Mouse (Mus musculus) intestine, postnatal 0 days (tissue): Measurements from ENCODE around the gene Rac3. TPM values are rescaled to one million over a fixed set of nuclear protein-coding genes. Genes with fewer than 3 reads are reported as not detected.

ENCODE experiments used
- ATAC-seq: fragments of 200-750 bp; cut with Nextera tagmentation; 2 replicates; pipeline ENCODE4 v1.8.0; 2017; ENCODE audit warnings: mild to moderate bottlenecking, moderate TSS enrichment, moderate library complexity
- H3K27ac ChIP-seq: fragments of 300-500 bp; sonication (generic); 2 replicates; pipeline ENCODE4 v1.5.1; 2014; ENCODE audit warnings: mild to moderate bottlenecking, low read depth, low read length, moderate library complexity
- H3K27me3 ChIP-seq: fragments of 300-500 bp; sonication (generic); replicated peaks from 2 replicates; pipeline ENCODE4 v1.6.1; 2014; ENCODE audit warnings: low read length, mixed read lengths; ENCODE audit not compliant: control insufficient read depth, insufficient read depth
- H3K36me3 ChIP-seq: fragments of 300-500 bp; sonication (generic); 2 replicates; pipeline ENCODE4 v1.6.1; 2014; ENCODE audit warnings: mild to moderate bottlenecking, moderate library complexity; ENCODE audit not compliant: control insufficient read depth, insufficient read depth
- H3K4me1 ChIP-seq: fragments of 300-500 bp; sonication (generic); replicated peaks from 2 replicates; pipeline ENCODE4 v1.6.1; 2014; ENCODE audit warnings: antibody characterized with exemption, low read length, mixed read lengths; ENCODE audit not compliant: control insufficient read depth, insufficient read depth
- H3K4me2 ChIP-seq: fragments of 300-500 bp; sonication (generic); replicated peaks from 2 replicates; pipeline ENCODE4 v1.6.1; 2014; ENCODE audit warnings: low read depth, mild to moderate bottlenecking, moderate library complexity
- H3K4me3 ChIP-seq: fragments of 300-500 bp; sonication (generic); 2 replicates; pipeline ENCODE4 v1.5.1; 2014; ENCODE audit warnings: low read depth, low read length
- H3K9ac ChIP-seq: fragments of 300-500 bp; sonication (generic); 2 replicates; pipeline ENCODE4 v1.6.1; 2014; ENCODE audit warnings: mild to moderate bottlenecking, low read depth, low read length
- H3K9me3 ChIP-seq: fragments of 300-500 bp; sonication (generic); 2 replicates; pipeline ENCODE4 v1.6.1; 2016; ENCODE audit warnings: mixed run types; ENCODE audit not compliant: control insufficient read depth
- CTCF ChIP-seq: sonication (generic); IDR thresholded peaks from 2 replicates; pipeline ENCODE4 v1.5.1; 2016; ENCODE audit warnings: low read depth, mild to moderate bottlenecking, control low read depth, antibody characterized with exemption, moderate library complexity
- WGBS: fragments of 180-500 bp; shearing (Covaris S2); extraction: QIAGEN DNeasy Blood & Tissue Kit; methylation state at CpG from one replicate; pipeline ENCODE4 v1.1.7; 2014; 5-methylcytosine and 5-hydroxymethylcytosine counted together
- polyA plus RNA-seq: library from polyadenylated mRNA; unstranded; fragments of >200 nt; fragmentation: Nextera tagmentation; extraction: Ambion mirVana; gene quantifications from 2 replicates; pipeline ENCODE4 v1.2.1, GENCODE M21; 2015

Gene Rac3
- polyA plus RNA-seq, 1 experiment from 2014 or later = 9.0 TPM

DNA sequence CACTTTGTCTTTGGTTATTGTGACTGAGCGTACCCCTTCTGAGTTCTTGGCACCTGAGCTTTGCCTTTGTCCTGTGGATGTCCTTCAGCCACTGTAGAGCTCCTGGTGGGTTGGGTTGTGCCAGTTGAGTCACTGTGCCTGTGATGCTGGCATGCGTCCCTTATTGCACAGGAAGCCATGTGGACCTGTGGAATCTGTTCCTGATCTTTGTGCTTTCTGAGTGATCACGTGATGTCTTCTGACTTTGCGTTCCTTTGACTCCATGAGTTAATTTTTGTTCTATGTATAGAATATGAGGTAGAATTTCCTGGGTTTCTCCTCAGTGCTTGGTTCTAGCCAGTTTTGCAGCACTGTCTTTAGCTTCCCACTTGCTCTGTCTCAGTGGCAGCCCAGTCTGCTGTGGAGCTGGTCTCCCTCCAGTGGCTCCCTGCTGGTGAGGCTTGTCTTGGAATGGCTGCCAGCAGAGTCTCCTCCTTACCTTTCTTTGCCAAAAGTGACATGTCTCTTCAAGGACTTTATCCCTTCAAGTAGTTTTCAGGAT is 28.7 kb upstream of the Rac3 start:
- Histone ChIP-seq H3K27me3 (no peaks in the 10 kb centered on the region), H3K27ac (peak overlapping the region; percentile 46), H3K9me3 (no peaks in the 10 kb centered on the region), H3K9ac (no peak overlapping the region), H3K4me1 (no peaks in the 10 kb centered on the region), H3K4me3 (no peak overlapping the region), H3K4me2 (no peak overlapping the region), H3K36me3 (peaks cover 57% of the 10 kb centered on the region)
- TF ChIP-seq CTCF = no peak
- peak; percentile 62; the same call in 1 of the 2 replicates for ATAC-seq
- WGBS = 69% methylated on average over 4 of the region's 4 CpGs

DNA sequence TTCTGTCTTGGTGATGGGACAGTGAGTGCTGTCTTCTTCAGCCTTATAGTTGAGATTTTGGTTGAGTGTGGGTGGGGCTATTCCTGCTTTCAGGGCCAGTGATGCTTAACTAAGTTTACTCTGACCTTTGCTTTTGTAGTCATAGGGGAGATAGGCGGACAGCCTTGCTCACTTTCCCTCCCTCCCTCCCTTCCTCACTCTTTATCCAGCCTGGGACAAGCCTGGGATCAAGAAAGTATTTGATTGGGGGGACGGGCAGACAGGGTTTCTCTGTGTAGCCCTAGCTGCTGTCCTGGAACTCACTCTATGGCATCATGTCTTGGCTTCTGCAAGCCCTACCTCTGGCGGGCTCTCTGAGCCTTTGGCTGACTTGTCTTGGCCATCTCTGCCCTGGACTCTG is 27.8 kb upstream of the Rac3 start:
- no peaks in the 10 kb centered on the region for H3K4me1 ChIP-seq
- WGBS = 88% methylated on average over 3 of the region's 3 CpGs
- peaks cover 53% of the 10 kb centered on the region for H3K36me3 ChIP-seq
- TF ChIP-seq CTCF = no peak
- ATAC-seq = no peak
- H3K4me3 ChIP-seq = no peak overlapping the region
- H3K9me3 ChIP-seq = no peaks in the 10 kb centered on the region
- no peaks in the 10 kb centered on the region for H3K27me3 ChIP-seq
- no peak overlapping the region for H3K4me2 ChIP-seq
- H3K27ac ChIP-seq = no peak overlapping the region
- no peak overlapping the region for H3K9ac ChIP-seq

GRCm38 (mm10) chr11:120695184-120695583 is 26.1 kb upstream of the Rac3 start:
- H3K4me1 ChIP-seq = no peaks in the 10 kb centered on the region
- WGBS = 42% methylated on average over 4 of the region's 4 CpGs
- no peak overlapping the region for H3K4me3 ChIP-seq
- H3K9ac ChIP-seq = no peak overlapping the region
- H3K27ac ChIP-seq = no peak overlapping the region
- H3K4me2 ChIP-seq = no peak overlapping the region
- peaks cover 51% of the 10 kb centered on the region for H3K36me3 ChIP-seq
- H3K9me3 ChIP-seq = no peaks in the 10 kb centered on the region
- no peaks in the 10 kb centered on the region for H3K27me3 ChIP-seq
- ATAC-seq = no peak
- no peak for TF ChIP-seq CTCF

GRCm38 (mm10) chr11:120695641-120696040 is 25.6 kb upstream of the Rac3 start:
- no peaks in the 10 kb centered on the region for H3K27me3 ChIP-seq
- no peaks in the 10 kb centered on the region for H3K9me3 ChIP-seq
- peaks cover 51% of the 10 kb centered on the region for H3K36me3 ChIP-seq
- H3K4me1 ChIP-seq = no peaks in the 10 kb centered on the region
- no peak overlapping the region for H3K4me2 ChIP-seq
- 64% methylated on average over 12 of the region's 12 CpGs for WGBS
- H3K27ac ChIP-seq = no peak overlapping the region
- no peak overlapping the region for H3K4me3 ChIP-seq
- no peak overlapping the region for H3K9ac ChIP-seq
- ATAC-seq = no peak
- no peak for TF ChIP-seq CTCF

DNA sequence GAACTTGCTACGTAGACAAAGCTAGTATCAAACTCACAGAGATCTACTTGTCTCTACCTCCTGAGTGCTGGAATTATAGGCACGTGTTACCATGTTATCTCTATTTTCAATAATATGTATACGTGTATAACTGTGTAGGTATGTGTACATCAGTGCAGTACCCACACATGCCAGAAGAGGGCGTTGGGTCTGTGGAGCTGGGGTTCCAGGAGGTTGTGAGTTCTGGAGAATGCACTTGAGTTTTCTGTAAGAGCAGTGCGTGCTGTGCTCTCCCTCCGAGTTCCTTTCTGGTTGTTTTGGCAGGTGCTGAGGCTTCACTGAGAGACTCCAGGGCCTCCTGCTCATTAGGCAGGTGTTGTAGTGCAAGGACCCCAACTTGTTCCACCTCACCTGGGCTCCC is 24.7 kb upstream of the Rac3 start:
- no peak overlapping the region for H3K4me2 ChIP-seq
- 91% methylated on average over 6 of the region's 6 CpGs for WGBS
- no peak for ATAC-seq
- no peak overlapping the region for H3K9ac ChIP-seq
- no peak overlapping the region for H3K4me3 ChIP-seq
- TF ChIP-seq CTCF = peak; percentile 52
- H3K27me3 ChIP-seq = no peaks in the 10 kb centered on the region
- H3K4me1 ChIP-seq = no peaks in the 10 kb centered on the region
- H3K36me3 ChIP-seq = peaks cover 58% of the 10 kb centered on the region
- no peak overlapping the region; the same call in 1 of the 2 replicates for H3K27ac ChIP-seq
- H3K9me3 ChIP-seq = no peaks in the 10 kb centered on the region

GRCm38 (mm10) chr11:120697741-120698140 is 23.5 kb upstream of the Rac3 start:
- H3K4me1 ChIP-seq = no peaks in the 10 kb centered on the region
- H3K36me3 ChIP-seq = peaks cover 70% of the 10 kb centered on the region
- no peaks in the 10 kb centered on the region for H3K9me3 ChIP-seq
- H3K4me3 ChIP-seq = no peak overlapping the region
- H3K27ac ChIP-seq = no peak overlapping the region
- WGBS = 63% methylated on average over 10 of the region's 10 CpGs
- no peak overlapping the region for H3K4me2 ChIP-seq
- H3K9ac ChIP-seq = no peak overlapping the region
- ATAC-seq = no peak
- no peaks in the 10 kb centered on the region for H3K27me3 ChIP-seq
- TF ChIP-seq CTCF = no peak
